Mouse (Mus musculus): ENCODE measurements at regions not wholly inside any gene's neighbourhood (a gene's known extent, or its start where the extent isn't known, plus 50 kb on each side); places are given as distances from the start of the nearest gene placed in this dataset.

GRCm38 (mm10) chrX:6261469-6261868 is 59.1 kb downstream of the Bmp15 start:
- Histone ChIP-seq H3K36me3 (replicated peaks) (no peaks in the 10 kb centered on the region), H3K4me1 (ENCODE audit: insufficient read depth, low read depth, low read length) (no peaks in the 10 kb centered on the region), H3K27me3 (ENCODE audit: insufficient read depth, low read length) (no peaks in the 10 kb centered on the region), H3K4me3 (ENCODE audit: low read depth, low read length) (no peak overlapping the region), H3K9me3 (replicated peaks) (no peaks in the 10 kb centered on the region)
- ATAC-seq (ENCODE audit: extremely low read depth, insufficient number of reproducible peaks, low FRiP score, poor library complexity, severe bottlenecking) (no peak; the same call in 1 of the 2 replicates), DNase-seq (ENCODE audit: low spot score) (no peak)
- TF ChIP-seq POLR2AphosphoS5 (IDR thresholded peaks at IDR 0.05; ENCODE audit: insufficient replicate concordance, low read depth, low read length) (no peak), CTCF (IDR thresholded peaks at IDR 0.05; ENCODE audit: low read depth, low read length) (peak; percentile 43; the same call in 1 of the 2 replicates)

- H3K36me3 ChIP-seq (replicated peaks): no peaks in the 10 kb centered on the region
- DNase-seq (ENCODE audit: low spot score) (no peak), ATAC-seq (ENCODE audit: extremely low read depth, insufficient number of reproducible peaks, low FRiP score, poor library complexity, severe bottlenecking) (no peak)
- no peak overlapping the region for H3K4me3 ChIP-seq (ENCODE audit: low read depth, low read length)
- no peaks in the 10 kb centered on the region for H3K27me3 ChIP-seq (ENCODE audit: insufficient read depth, low read length)
- no peaks in the 10 kb centered on the region for H3K9me3 ChIP-seq (replicated peaks)
- TF ChIP-seq POLR2AphosphoS5 (IDR thresholded peaks at IDR 0.05; ENCODE audit: insufficient replicate concordance, low read depth, low read length) (no peak), TAL1 (conservative IDR thresholded peaks at IDR 0.05; ENCODE audit: low read depth, low read length) (no peak), GATA1 (IDR thresholded peaks at IDR 0.05; ENCODE audit: borderline replicate concordance, low read length) (no peak), GATA2 (IDR thresholded peaks at IDR 0.05; ENCODE audit: borderline replicate concordance, low read depth, low read length) (no peak), CTCF (IDR thresholded peaks at IDR 0.05; ENCODE audit: low read depth, low read length) (no peak)
- no peaks in the 10 kb centered on the region for H3K4me1 ChIP-seq (ENCODE audit: insufficient read depth, low read depth, low read length)
Observed at GRCm38 (mm10) chrX:6258523-6258922, 62.0 kb downstream of the Bmp15 start.

- no peak overlapping the region for H3K4me3 ChIP-seq (ENCODE audit: low read depth, low read length)
- ATAC-seq (ENCODE audit: extremely low read depth, insufficient number of reproducible peaks, low FRiP score, poor library complexity, severe bottlenecking): no peak
- no peaks in the 10 kb centered on the region for H3K4me1 ChIP-seq (ENCODE audit: insufficient read depth, low read depth, low read length)
- H3K27me3 ChIP-seq (ENCODE audit: insufficient read depth, low read length): no peaks in the 10 kb centered on the region
- DNase-seq (ENCODE audit: low spot score): no peak
- H3K9me3 ChIP-seq (replicated peaks): no peaks in the 10 kb centered on the region
- TF ChIP-seq GATA2 (IDR thresholded peaks at IDR 0.05; ENCODE audit: borderline replicate concordance, low read depth, low read length) (no peak), CTCF (IDR thresholded peaks at IDR 0.05; ENCODE audit: low read depth, low read length) (no peak), POLR2AphosphoS5 (IDR thresholded peaks at IDR 0.05; ENCODE audit: insufficient replicate concordance, low read depth, low read length) (no peak), TAL1 (conservative IDR thresholded peaks at IDR 0.05; ENCODE audit: low read depth, low read length) (no peak), GATA1 (IDR thresholded peaks at IDR 0.05; ENCODE audit: borderline replicate concordance, low read length) (no peak)
- H3K36me3 ChIP-seq (replicated peaks): no peaks in the 10 kb centered on the region
Observed at GRCm38 (mm10) chrX:6254058-6254457, 66.5 kb downstream of the Bmp15 start.

GRCm38 (mm10) chrX:6252873-6253272 is 67.6 kb downstream of the Bmp15 start:
- no peak for TF ChIP-seq GATA2 (IDR thresholded peaks at IDR 0.05; ENCODE audit: borderline replicate concordance, low read depth, low read length)
- no peak for TF ChIP-seq TAL1 (conservative IDR thresholded peaks at IDR 0.05; ENCODE audit: low read depth, low read length)
- TF ChIP-seq POLR2AphosphoS5 (IDR thresholded peaks at IDR 0.05; ENCODE audit: insufficient replicate concordance, low read depth, low read length): no peak
- no peaks in the 10 kb centered on the region for H3K27me3 ChIP-seq (ENCODE audit: insufficient read depth, low read length)
- no peaks in the 10 kb centered on the region for H3K9me3 ChIP-seq (replicated peaks)
- no peaks in the 10 kb centered on the region for H3K36me3 ChIP-seq (replicated peaks)
- no peak for ATAC-seq (ENCODE audit: extremely low read depth, insufficient number of reproducible peaks, low FRiP score, poor library complexity, severe bottlenecking)
- no peak overlapping the region for H3K4me3 ChIP-seq (ENCODE audit: low read depth, low read length)
- H3K4me1 ChIP-seq (ENCODE audit: insufficient read depth, low read depth, low read length): no peaks in the 10 kb centered on the region
- no peak for DNase-seq (ENCODE audit: low spot score)

Data from G1E (cell line).